Mouse (Mus musculus) layer of hippocampus, postnatal 10 days (tissue): ENCODE measurements around the gene Tmem136. TPM values are rescaled to one million over a fixed set of nuclear protein-coding genes. Genes with fewer than 3 reads are reported as not detected.
A peak's percentile ranks its signal among the peaks of the same experiment; 100 is the strongest.

ENCODE experiments used
- DNase-seq, 2 experiments: peaks; one replicate each; pipeline ENCODE4 v3.0.0; 2021; ENCODE audit warnings: low spot score in 2 of 2
- total RNA-seq, 2 experiments: library from RNA; stranded (reverse); gene quantifications; 2 replicates each; pipeline ENCODE4 v1.2.3; 2021

Gene Tmem136
- total RNA-seq, 2 experiments from 2014 or later: 17.0 to 19.7 TPM

- DNase-seq: no peak
Observed at GRCm38 (mm10) chr9:43083441-43084055, 32.8 kb downstream of the Tmem136 start.

GRCm38 (mm10) chr9:43078711-43079110, 37.7 kb downstream of the Tmem136 start:
- DNase-seq: no peak

- DNase-seq: no peak
Observed at GRCm38 (mm10) chr9:43076163-43076562, 40.2 kb downstream of the Tmem136 start.

- DNase-seq: no peak
Observed at GRCm38 (mm10) chr9:43074611-43075010, 41.8 kb downstream of the Tmem136 start.

- DNase-seq: no peak
Observed at GRCm38 (mm10) chr9:43071741-43072140, 44.6 kb downstream of the Tmem136 start.

- DNase-seq: no peak
Observed at GRCm38 (mm10) chr9:43071176-43071575, 45.2 kb downstream of the Tmem136 start.

GRCm38 (mm10) chr9:43070566-43070965, 45.8 kb downstream of the Tmem136 start:
- DNase-seq: no peak

- no peak for DNase-seq
Observed at GRCm38 (mm10) chr9:43070153-43070552, 46.2 kb downstream of the Tmem136 start.

GRCm38 (mm10) chr9:43067896-43068295, 48.5 kb downstream of the Tmem136 start:
- no peak for DNase-seq

- no peak for DNase-seq
Observed at GRCm38 (mm10) chr9:43065231-43065630, 51.1 kb downstream of the Tmem136 start.

GRCm38 (mm10) chr9:43061545-43061944, 54.8 kb downstream of the Tmem136 start:
- DNase-seq: peak in 1 of 2 experiments; percentile 10

Other genes with a start within 250 kb of the Tmem136 start
- 10 to 100 TPM; 50.8 to 60.9 TPM for gene Grik4, start 172.1 kb downstream of the Tmem136 start, total RNA-seq
- 100 to 1,000 TPM; 146 to 151 TPM for gene Arhgef12, start 9.3 kb downstream of the Tmem136 start, total RNA-seq
- under 1 TPM in 1 of 2 experiments, not detected in 1; 0.22 TPM for gene Pou2f3, start 93.8 kb upstream of the Tmem136 start, total RNA-seq
- gene Oaf, start 123.3 kb upstream of the Tmem136 start, total RNA-seq: 10 to 100 TPM; 12.2 to 14.6 TPM
- under 1 TPM; 0.25 to 0.83 TPM for gene Trim29, start 194.3 kb upstream of the Tmem136 start, total RNA-seq